Mouse (Mus musculus): ENCODE results near the gene Chit1.

DNA sequence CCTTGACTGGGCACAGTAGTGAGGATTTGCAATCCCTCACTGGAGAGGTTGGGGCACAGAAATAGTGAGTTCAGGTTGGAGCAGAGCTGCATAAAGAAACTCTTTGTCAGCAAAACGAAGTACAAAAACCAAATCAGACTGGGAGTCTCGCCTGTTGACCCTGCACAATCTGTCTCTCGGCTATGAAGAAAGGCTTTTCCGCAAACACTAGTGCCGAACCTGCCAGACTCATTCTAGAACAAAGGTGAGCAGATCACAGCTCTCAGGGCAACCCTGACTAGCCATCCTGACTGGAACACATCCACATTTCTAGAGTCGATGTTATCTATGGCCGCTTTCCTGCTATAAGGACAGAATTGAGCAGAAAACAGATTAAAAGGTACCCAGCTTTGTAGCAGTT lies 62.0 kb downstream of the Chit1 start:
- TF ChIP-seq CTCF (IDR thresholded peaks at IDR 0.05; ENCODE audit: extremely low read depth, insufficient read depth, low read length), result no peak
- no peak for TF ChIP-seq POLR2A (IDR thresholded peaks at IDR 0.05; ENCODE audit: extremely low read depth, insufficient read depth, low read length)
